Mouse (Mus musculus) small intestine, adult 2 months (tissue): ENCODE measurements around the gene Sh3bp1.

Experiments used
- CTCF ChIP-seq: fragments of 200-500 bp; IDR thresholded peaks from 2 replicates; pipeline ENCODE4 v1.5.1; 2012; ENCODE audit warnings: low read depth, mild to moderate bottlenecking, control low read depth, inconsistent platforms, low read length, moderate library complexity, mixed read lengths; ENCODE audit not compliant: insufficient replicate concordance, insufficient read length; ENCODE audit errors: extremely low read depth
- POLR2A ChIP-seq: fragments of 200-500 bp; IDR thresholded peaks from 2 replicates; pipeline ENCODE4 v1.6.1; 2012; ENCODE audit warnings: low read depth, mild to moderate bottlenecking, control low read depth, inconsistent platforms, low read length, moderate library complexity

GRCm38 (mm10) chr15:78903243-78903642 is 3.7 kb downstream of the Sh3bp1 start:
- TF ChIP-seq CTCF (peak; percentile 78; the same call in 1 of the 2 replicates), POLR2A (no peak)
